Mouse (Mus musculus): ENCODE measurements around the gene Rassf2.

DNA sequence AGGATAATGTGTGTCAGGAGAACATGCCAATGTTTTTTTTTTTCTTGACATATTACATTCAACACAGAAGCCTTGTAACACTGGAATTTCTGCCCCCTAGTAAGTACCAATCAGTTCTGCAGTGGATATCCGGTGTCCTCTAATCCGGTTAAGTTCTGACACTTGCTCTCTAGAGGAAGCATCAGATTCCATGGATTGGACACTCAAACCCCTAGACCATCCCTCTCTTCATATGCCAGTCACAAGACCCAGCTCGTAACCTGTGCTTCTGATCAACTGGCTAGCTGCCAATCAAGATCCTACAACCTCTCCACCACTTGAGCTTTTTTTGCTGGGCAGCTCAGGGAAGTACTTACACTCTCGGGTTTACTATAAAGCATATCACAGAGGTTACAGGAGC, 8.4 kb downstream of the Rassf2 start:
- TF ChIP-seq CTCF (IDR thresholded peaks at IDR 0.05; ENCODE audit: low read depth) (no peak), EP300 (IDR thresholded peaks at IDR 0.05; ENCODE audit: low read depth) (no peak)
